Mouse (Mus musculus): Measurements from ENCODE around the gene Carmil2.

Carmil2 gene

DNA sequence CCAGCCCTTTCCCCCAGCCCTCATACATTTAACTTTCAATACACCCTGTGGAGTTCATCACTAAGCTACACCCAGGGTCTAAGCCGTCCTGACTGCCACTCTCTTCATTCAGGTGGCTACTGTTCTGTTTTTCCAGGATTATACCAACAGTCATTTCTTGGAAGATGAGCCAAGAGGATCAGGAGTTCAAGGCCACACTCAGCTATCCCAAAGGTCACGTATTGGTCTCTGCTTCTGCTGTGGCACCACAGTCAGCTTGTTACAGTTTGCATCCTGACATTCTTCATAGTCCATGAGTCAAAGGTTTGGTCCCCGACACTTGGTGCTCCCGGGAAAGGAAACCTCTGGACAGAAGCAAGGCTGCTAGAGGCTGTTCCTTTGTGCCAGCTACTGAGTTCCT is 33.6 kb downstream of the Carmil2 start:
- Histone ChIP-seq H3K4me1 (replicated peaks; ENCODE audit: low read depth, low read length) (peaks cover 29% of the 10 kb centered on the region), H3K4me3 (replicated peaks; ENCODE audit: low read length) (no peak overlapping the region), H3K27me3 (ENCODE audit: insufficient read depth, low read length) (no peaks in the 10 kb centered on the region), H3K9me3 (ENCODE audit: low read length) (no peaks in the 10 kb centered on the region), H3K36me3 (ENCODE audit: insufficient read depth, low read length) (peaks cover 8% of the 10 kb centered on the region)
- TF ChIP-seq POU5F1 (IDR thresholded peaks at IDR 0.05; ENCODE audit: borderline replicate concordance, low read length) = no peak
- no peak for TF ChIP-seq NANOG (IDR thresholded peaks at IDR 0.05; ENCODE audit: borderline replicate concordance, low read length)
- TF ChIP-seq CTCF (conservative IDR thresholded peaks at IDR 0.05; ENCODE audit: low read length) = no peak

DNA sequence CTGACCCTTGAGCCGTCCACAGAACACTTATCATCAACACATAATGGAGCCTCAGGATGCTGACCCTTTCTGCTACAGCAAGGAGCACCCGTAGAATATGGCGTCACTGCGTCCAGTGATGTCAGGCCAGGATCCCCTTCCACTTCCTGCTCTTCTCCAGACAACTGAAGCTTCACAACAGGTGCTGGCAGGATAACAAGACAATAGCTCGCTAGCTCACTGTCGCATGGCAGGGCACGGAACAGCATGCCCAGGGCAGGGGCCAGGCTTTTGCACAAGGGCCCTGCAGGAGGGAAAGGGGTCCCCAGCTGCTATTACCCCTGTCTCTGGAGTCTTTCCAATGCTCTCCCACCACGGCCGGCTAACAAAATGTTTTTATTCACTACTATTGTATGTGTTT is 36.8 kb downstream of the Carmil2 start:
- TF ChIP-seq POU5F1 (IDR thresholded peaks at IDR 0.05; ENCODE audit: borderline replicate concordance, low read length) (no peak), CTCF (conservative IDR thresholded peaks at IDR 0.05; ENCODE audit: low read length) (no peak), NANOG (IDR thresholded peaks at IDR 0.05; ENCODE audit: borderline replicate concordance, low read length) (no peak)
- H3K4me3 ChIP-seq (replicated peaks; ENCODE audit: low read length) = no peak overlapping the region
- peaks cover 43% of the 10 kb centered on the region for H3K4me1 ChIP-seq (replicated peaks; ENCODE audit: low read depth, low read length)
- H3K27me3 ChIP-seq (ENCODE audit: insufficient read depth, low read length) = no peaks in the 10 kb centered on the region
- H3K9me3 ChIP-seq (ENCODE audit: low read length) = no peaks in the 10 kb centered on the region
- H3K36me3 ChIP-seq (ENCODE audit: insufficient read depth, low read length) = peaks cover 18% of the 10 kb centered on the region

DNA sequence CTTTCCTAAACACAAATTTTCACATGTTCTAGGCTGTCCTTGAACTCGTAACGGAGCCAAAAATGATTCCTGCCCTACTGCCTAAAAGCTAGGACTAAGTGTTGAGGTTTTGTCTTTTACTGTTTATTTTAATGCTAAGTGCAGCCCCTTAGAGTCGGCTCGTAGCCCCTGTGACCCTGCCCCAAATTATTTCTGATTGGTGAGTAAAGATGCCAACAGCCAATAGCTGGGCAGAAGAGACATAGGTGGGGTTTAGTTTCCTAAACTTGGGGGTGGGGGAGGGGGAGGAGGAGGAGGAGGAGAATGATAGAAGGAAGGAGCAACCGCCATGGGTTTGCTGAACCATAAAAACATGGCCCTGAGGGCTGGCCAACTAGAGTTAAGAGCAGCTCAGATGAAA is 39.7 kb downstream of the Carmil2 start:
- TF ChIP-seq POU5F1 (IDR thresholded peaks at IDR 0.05; ENCODE audit: borderline replicate concordance, low read length) (no peak), CTCF (conservative IDR thresholded peaks at IDR 0.05; ENCODE audit: low read length) (no peak), NANOG (IDR thresholded peaks at IDR 0.05; ENCODE audit: borderline replicate concordance, low read length) (no peak)
- Histone ChIP-seq H3K27me3 (ENCODE audit: insufficient read depth, low read length) (no peaks in the 10 kb centered on the region), H3K36me3 (ENCODE audit: insufficient read depth, low read length) (peaks cover 22% of the 10 kb centered on the region), H3K4me3 (replicated peaks; ENCODE audit: low read length) (no peak overlapping the region), H3K4me1 (replicated peaks; ENCODE audit: low read depth, low read length) (peaks cover 42% of the 10 kb centered on the region), H3K9me3 (ENCODE audit: low read length) (no peaks in the 10 kb centered on the region)

DNA sequence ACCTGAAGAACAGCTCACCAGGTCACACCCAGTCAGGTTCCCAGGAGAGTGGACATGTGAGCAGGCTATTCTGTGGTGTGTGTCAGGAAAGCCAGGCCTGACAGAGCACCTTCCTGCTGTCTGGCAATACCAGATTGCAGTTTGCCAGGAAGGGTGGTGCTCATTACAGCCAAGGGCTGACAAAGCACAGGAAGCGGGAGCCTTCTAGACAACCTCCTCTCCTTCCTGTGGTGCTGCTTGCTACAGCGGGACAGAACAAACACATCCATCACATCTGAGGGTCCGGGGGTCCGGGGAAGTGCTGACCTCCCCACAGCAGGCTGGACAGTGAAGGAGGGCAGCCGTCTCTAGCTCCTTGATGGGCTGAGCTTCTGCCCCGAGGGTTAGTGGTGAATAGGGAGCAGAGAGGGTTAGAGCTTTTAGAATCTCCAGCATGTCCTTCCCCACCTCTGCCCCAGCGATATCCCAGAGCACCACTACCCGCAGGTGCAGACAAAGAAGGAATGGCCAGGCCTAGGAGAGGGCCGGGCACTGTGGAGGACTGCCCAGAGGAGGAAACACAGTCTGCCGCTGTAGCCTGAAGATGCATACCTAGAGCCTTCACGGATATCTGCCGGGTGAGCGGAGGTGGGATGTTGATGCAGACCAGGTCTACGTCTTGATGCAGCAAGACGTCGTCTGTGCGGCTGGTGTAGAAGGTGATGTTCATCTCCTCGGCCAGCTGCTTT is 41.5 kb downstream of the Carmil2 start:
- Histone ChIP-seq H3K36me3 (ENCODE audit: insufficient read depth, low read length) (peaks cover 21% of the 10 kb centered on the region), H3K27me3 (ENCODE audit: insufficient read depth, low read length) (no peaks in the 10 kb centered on the region), H3K4me1 (replicated peaks; ENCODE audit: low read depth, low read length) (peaks cover 42% of the 10 kb centered on the region), H3K9me3 (ENCODE audit: low read length) (no peaks in the 10 kb centered on the region), H3K4me3 (replicated peaks; ENCODE audit: low read length) (peak overlapping the region; percentile 57)
- TF ChIP-seq NANOG (IDR thresholded peaks at IDR 0.05; ENCODE audit: borderline replicate concordance, low read length) (no peak), POU5F1 (IDR thresholded peaks at IDR 0.05; ENCODE audit: borderline replicate concordance, low read length) (no peak), CTCF (conservative IDR thresholded peaks at IDR 0.05; ENCODE audit: low read length) (no peak)

DNA sequence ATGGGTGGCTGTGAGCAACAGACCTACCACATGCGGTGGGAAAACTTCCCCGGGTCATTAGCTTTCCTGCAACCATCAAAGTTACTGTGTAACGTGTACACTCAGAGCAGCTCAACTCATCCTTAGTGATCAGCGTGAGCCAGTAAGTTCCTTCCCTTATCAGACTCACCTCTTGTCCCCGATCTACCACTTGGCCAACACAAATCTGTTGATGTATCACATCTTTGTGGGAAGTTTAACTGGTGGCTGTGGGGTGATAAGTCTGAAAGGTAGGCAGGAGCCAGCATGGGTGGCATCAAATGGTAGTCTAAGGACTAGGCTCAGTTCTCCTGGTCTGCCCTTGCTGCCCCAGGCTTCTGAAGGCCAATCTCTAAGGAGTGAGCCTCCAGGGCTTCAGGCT is 46.1 kb downstream of the Carmil2 start:
- no peaks in the 10 kb centered on the region for H3K9me3 ChIP-seq (ENCODE audit: low read length)
- H3K27me3 ChIP-seq (ENCODE audit: insufficient read depth, low read length) = no peaks in the 10 kb centered on the region
- no peak overlapping the region for H3K4me3 ChIP-seq (replicated peaks; ENCODE audit: low read length)
- H3K4me1 ChIP-seq (replicated peaks; ENCODE audit: low read depth, low read length) = peaks cover 12% of the 10 kb centered on the region
- 0 out of 2 replicates have a peak, but pooled peaks cover 9% of the 10 kb centered on the region for H3K36me3 ChIP-seq (ENCODE audit: insufficient read depth, low read length)
- TF ChIP-seq NANOG (IDR thresholded peaks at IDR 0.05; ENCODE audit: borderline replicate concordance, low read length) (no peak), POU5F1 (IDR thresholded peaks at IDR 0.05; ENCODE audit: borderline replicate concordance, low read length) (no peak), CTCF (conservative IDR thresholded peaks at IDR 0.05; ENCODE audit: low read length) (no peak)

DNA sequence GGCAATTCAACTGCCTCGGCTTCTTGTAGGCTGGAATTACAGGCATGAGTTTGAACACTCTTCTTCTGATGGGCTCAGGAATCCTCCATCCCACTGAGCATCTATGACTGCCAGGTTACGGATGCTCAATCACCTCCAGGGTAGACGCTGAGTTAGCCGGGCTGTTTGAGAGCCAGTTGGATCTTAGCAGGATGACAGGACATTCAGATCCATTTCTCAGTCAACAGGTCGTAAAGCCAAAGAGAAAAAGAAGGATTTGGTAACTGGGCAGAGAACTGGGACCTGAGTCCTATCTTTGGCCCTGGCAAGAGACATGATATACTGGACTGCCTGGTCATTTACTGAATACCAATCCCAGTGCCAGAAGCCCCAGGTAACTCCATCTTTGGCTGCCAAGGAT is 53.1 kb downstream of the Carmil2 start:
- Histone ChIP-seq H3K27me3 (ENCODE audit: insufficient read depth, low read length) (no peaks in the 10 kb centered on the region), H3K9me3 (ENCODE audit: low read length) (no peaks in the 10 kb centered on the region), H3K4me1 (replicated peaks; ENCODE audit: low read depth, low read length) (no peaks in the 10 kb centered on the region), H3K4me3 (replicated peaks; ENCODE audit: low read length) (no peak overlapping the region), H3K36me3 (ENCODE audit: insufficient read depth, low read length) (no peaks in the 10 kb centered on the region)
- no peak for TF ChIP-seq POU5F1 (IDR thresholded peaks at IDR 0.05; ENCODE audit: borderline replicate concordance, low read length)

DNA sequence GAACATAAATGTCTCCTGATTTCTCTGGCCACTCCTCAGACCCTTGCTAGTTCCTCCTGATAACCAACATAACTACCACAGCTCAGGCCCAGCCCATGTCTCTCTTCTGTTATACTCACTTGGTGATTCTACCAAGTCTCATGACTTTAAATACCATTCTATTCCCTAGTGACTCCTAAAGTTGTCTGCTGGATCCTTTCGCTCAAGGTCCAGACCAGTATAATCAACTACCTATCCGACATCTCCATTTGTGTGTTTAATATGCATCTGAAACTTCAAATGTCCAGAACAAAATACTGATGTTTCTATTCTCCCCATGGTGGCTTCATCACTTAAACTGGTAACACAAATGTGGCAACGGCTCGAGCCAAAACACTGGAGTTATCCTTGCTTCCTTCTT is 57.2 kb downstream of the Carmil2 start:
- H3K27me3 ChIP-seq (ENCODE audit: insufficient read depth, low read length) = no peaks in the 10 kb centered on the region

More for the DNA sequence above, 57.2 kb downstream of the Carmil2 start:
- H3K4me3 ChIP-seq (replicated peaks; ENCODE audit: low read length) = no peak overlapping the region
- no peak for TF ChIP-seq POU5F1 (IDR thresholded peaks at IDR 0.05; ENCODE audit: borderline replicate concordance, low read length)
- H3K9me3 ChIP-seq (ENCODE audit: low read length) = no peaks in the 10 kb centered on the region
- no peaks in the 10 kb centered on the region for H3K36me3 ChIP-seq (ENCODE audit: insufficient read depth, low read length)
- peaks cover 14% of the 10 kb centered on the region for H3K4me1 ChIP-seq (replicated peaks; ENCODE audit: low read depth, low read length)
